Mouse (Mus musculus) bone marrow, adult 2 months (tissue): Measurements from ENCODE around the gene Map2k1.

Experiments
- CTCF ChIP-seq: fragments of 200-500 bp; IDR thresholded peaks from 2 replicates; pipeline ENCODE4 v1.5.1; 2011; ENCODE audit warnings: low read length, control low read depth; ENCODE audit not compliant: control insufficient read depth, insufficient read depth
- POLR2A ChIP-seq: fragments of 200-500 bp; IDR thresholded peaks from 2 replicates; pipeline ENCODE4 v1.6.1; 2011; ENCODE audit warnings: low read depth, mild to moderate bottlenecking, control low read depth, low read length, borderline replicate concordance; ENCODE audit not compliant: control insufficient read depth

- TF ChIP-seq POLR2A (no peak), CTCF (no peak)
These were observed 53.5 kb downstream of the Map2k1 start for GRCm38 (mm10) chr9:64199897-64200296.
